Mouse (Mus musculus) forebrain, embryonic 15.5 days (tissue): ENCODE data around the gene Synj1. TPM values are rescaled to one million over a fixed set of nuclear protein-coding genes. Genes with fewer than 3 reads are reported as not detected.

Experiments
- ATAC-seq: fragments of 200-750 bp; cut with Nextera tagmentation; replicated peaks from 2 replicates; pipeline ENCODE4 v1.8.0; 2017; ENCODE audit warnings: mild to moderate bottlenecking, moderate TSS enrichment, moderate library complexity
- H3K27ac ChIP-seq: fragments of 300-500 bp; sonication (generic); replicated peaks from 2 replicates; pipeline ENCODE4 v1.5.1; 2015; ENCODE audit warnings: mild to moderate bottlenecking, inconsistent platforms
- H3K27me3 ChIP-seq: fragments of 300-500 bp; sonication (generic); 2 replicates; pipeline ENCODE4 v1.6.1; 2015; ENCODE audit warnings: inconsistent platforms
- H3K36me3 ChIP-seq: fragments of 300-500 bp; sonication (generic); 2 replicates; pipeline ENCODE4 v1.6.1; 2015; ENCODE audit warnings: mild to moderate bottlenecking, inconsistent platforms
- H3K4me1 ChIP-seq: fragments of 300-500 bp; sonication (generic); 2 replicates; pipeline ENCODE4 v1.6.1; 2015; ENCODE audit warnings: inconsistent platforms
- H3K4me2 ChIP-seq: fragments of 300-500 bp; sonication (generic); replicated peaks from 2 replicates; pipeline ENCODE4 v1.6.1; 2015; ENCODE audit warnings: mild to moderate bottlenecking, inconsistent platforms
- H3K4me3 ChIP-seq: fragments of 300-500 bp; sonication (generic); 2 replicates; pipeline ENCODE4 v1.5.1; 2015; ENCODE audit warnings: mild to moderate bottlenecking, inconsistent platforms
- H3K9ac ChIP-seq: fragments of 300-500 bp; sonication (generic); replicated peaks from 2 replicates; pipeline ENCODE4 v1.6.1; 2015; ENCODE audit warnings: mild to moderate bottlenecking, inconsistent platforms
- H3K9me3 ChIP-seq: fragments of 300-500 bp; sonication (generic); 2 replicates; pipeline ENCODE4 v1.6.1; 2016; ENCODE audit warnings: inconsistent platforms
- WGBS: fragments of 180-500 bp; shearing (Covaris S2); methylation state at CpG from one replicate; pipeline ENCODE4 v1.1.7; 2015; ENCODE audit warnings: mixed read lengths; 5-methylcytosine and 5-hydroxymethylcytosine counted together
- polyA plus RNA-seq: library from polyadenylated mRNA; unstranded; fragments of >200 nt; fragmentation: Nextera tagmentation; extraction: Ambion mirVana; gene quantifications from 2 replicates; pipeline ENCODE4 v1.2.1, GENCODE M21; 2015

Gene Synj1
- polyA plus RNA-seq, 1 experiment from 2014 or later = 36.0 TPM

- Histone ChIP-seq H3K4me1 (no peaks in the 10 kb centered on the region), H3K9me3 (no peaks in the 10 kb centered on the region), H3K36me3 (peaks cover 86% of the 10 kb centered on the region), H3K4me2 (no peak overlapping the region), H3K9ac (no peak overlapping the region), H3K4me3 (no peak overlapping the region), H3K27me3 (no peaks in the 10 kb centered on the region), H3K27ac (no peak overlapping the region)
- 94% methylated on average over 4 of the region's 4 CpGs for WGBS
- no peak for ATAC-seq
Measured at GRCm38 (mm10) chr16:91030751-91031150, 19.6 kb upstream of the Synj1 start.

DNA sequence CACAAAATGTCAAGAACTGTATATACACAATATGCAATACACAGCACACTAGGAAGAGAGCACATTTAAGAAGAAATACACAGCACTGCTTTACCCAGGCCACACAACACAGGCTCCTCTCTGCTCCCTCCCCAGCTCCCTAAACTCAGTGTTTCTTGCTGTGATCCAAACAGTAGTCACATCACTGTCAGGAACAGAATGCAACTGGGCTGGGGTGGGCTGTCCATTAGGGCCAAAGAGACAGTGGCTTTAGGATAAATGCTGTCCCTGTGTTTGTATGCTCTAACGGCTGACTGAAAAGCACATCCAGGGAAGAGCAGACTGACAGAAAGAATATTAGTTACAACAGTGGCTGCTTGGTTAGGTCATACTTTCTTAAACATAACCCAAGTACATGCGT, 18.8 kb upstream of the Synj1 start:
- H3K36me3 ChIP-seq = peaks cover 87% of the 10 kb centered on the region
- H3K4me3 ChIP-seq = no peak overlapping the region
- no peak overlapping the region for H3K4me2 ChIP-seq
- H3K9ac ChIP-seq = no peak overlapping the region
- H3K9me3 ChIP-seq = no peaks in the 10 kb centered on the region
- no peak for ATAC-seq
- no peak overlapping the region for H3K27ac ChIP-seq
- no peaks in the 10 kb centered on the region for H3K4me1 ChIP-seq
- WGBS = 90% methylated on average over 2 of the region's 2 CpGs
- no peaks in the 10 kb centered on the region for H3K27me3 ChIP-seq

DNA sequence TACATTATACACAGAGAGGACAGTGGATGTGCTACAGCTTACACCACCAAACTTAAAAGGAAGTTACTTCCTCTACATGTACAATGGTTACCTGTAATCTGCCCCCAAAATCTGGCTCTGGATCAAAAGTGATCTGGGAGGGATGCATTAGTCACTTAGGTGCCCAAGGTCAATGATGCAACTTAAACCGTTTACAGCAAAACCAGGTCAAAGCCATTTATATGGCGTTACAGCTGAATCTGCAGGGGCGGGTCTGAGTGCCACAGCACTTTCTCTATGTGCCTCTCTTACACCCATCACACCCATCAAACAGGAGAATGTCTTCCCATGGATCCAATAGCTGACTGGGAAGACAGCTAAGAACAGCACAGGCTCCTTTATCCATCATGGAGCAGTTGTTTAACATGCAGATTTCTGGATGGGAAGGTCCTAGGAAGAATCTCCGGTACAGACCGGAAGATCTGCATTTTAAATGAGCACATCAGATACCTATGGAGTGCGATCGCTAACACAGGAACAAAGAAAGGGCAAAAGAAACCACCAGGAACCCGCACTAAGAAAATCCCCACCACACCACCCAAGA, 18.1 kb upstream of the Synj1 start:
- no peak overlapping the region for H3K4me2 ChIP-seq
- H3K27me3 ChIP-seq = no peaks in the 10 kb centered on the region
- no peaks in the 10 kb centered on the region for H3K4me1 ChIP-seq
- H3K4me3 ChIP-seq = no peak overlapping the region
- no peak for ATAC-seq
- H3K9me3 ChIP-seq = no peaks in the 10 kb centered on the region
- whole genome bisulfite sequencing = 88% methylated on average over 8 of the region's 8 CpGs
- peaks cover 88% of the 10 kb centered on the region for H3K36me3 ChIP-seq
- H3K27ac ChIP-seq = no peak overlapping the region
- no peak overlapping the region for H3K9ac ChIP-seq

DNA sequence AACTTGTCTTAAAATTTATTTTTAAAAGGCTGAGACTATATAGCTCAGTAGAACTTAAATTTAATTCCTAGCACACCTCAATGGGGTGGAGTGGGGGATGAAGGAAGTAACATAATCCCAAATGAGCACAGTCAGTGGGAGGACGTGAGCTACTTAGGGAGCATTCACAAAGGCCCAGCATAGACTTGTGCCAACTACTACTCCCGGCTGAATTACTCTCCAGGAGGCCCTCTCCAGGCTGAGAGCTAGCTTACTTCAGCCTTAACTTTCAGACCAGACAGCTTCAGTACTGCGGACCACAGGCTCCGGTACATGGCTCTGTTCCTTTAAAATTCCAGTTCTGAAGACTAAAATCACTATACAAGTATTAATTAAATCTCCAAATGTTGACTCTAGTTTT, 15.2 kb upstream of the Synj1 start:
- no peak overlapping the region for H3K9ac ChIP-seq
- no peaks in the 10 kb centered on the region for H3K27me3 ChIP-seq
- H3K4me2 ChIP-seq = no peak overlapping the region
- no peak overlapping the region for H3K4me3 ChIP-seq
- H3K4me1 ChIP-seq = no peaks in the 10 kb centered on the region
- no peak overlapping the region for H3K27ac ChIP-seq
- peaks cover 86% of the 10 kb centered on the region for H3K36me3 ChIP-seq
- WGBS = 77% methylated on average over 4 of the region's 4 CpGs
- H3K9me3 ChIP-seq = no peaks in the 10 kb centered on the region
- no peak for ATAC-seq

GRCm38 (mm10) chr16:91023384-91023783, 12.3 kb upstream of the Synj1 start:
- H3K4me1 ChIP-seq = no peaks in the 10 kb centered on the region
- no peaks in the 10 kb centered on the region for H3K9me3 ChIP-seq
- H3K9ac ChIP-seq = no peak overlapping the region
- H3K36me3 ChIP-seq = peaks cover 94% of the 10 kb centered on the region
- H3K4me3 ChIP-seq = no peak overlapping the region
- no peak overlapping the region for H3K27ac ChIP-seq
- no peak for ATAC-seq
- no peaks in the 10 kb centered on the region for H3K27me3 ChIP-seq
- no peak overlapping the region for H3K4me2 ChIP-seq
- WGBS = 89% methylated on average over 1 of the region's 1 CpGs

GRCm38 (mm10) chr16:91020842-91021483, 9.9 kb upstream of the Synj1 start:
- no peak overlapping the region for H3K27ac ChIP-seq
- ATAC-seq = no peak
- H3K4me2 ChIP-seq = no peak overlapping the region
- H3K4me1 ChIP-seq = no peaks in the 10 kb centered on the region
- no peaks in the 10 kb centered on the region for H3K27me3 ChIP-seq
- 94% methylated on average over 10 of the region's 10 CpGs for WGBS
- H3K36me3 ChIP-seq = peaks cover 89% of the 10 kb centered on the region
- no peak overlapping the region for H3K4me3 ChIP-seq
- H3K9ac ChIP-seq = no peak overlapping the region
- no peaks in the 10 kb centered on the region for H3K9me3 ChIP-seq

GRCm38 (mm10) chr16:91019476-91019875, 8.4 kb upstream of the Synj1 start:
- Histone ChIP-seq H3K4me2 (no peak overlapping the region), H3K4me1 (no peaks in the 10 kb centered on the region), H3K27me3 (no peaks in the 10 kb centered on the region), H3K36me3 (peaks cover 86% of the 10 kb centered on the region), H3K4me3 (no peak overlapping the region), H3K9me3 (no peaks in the 10 kb centered on the region), H3K9ac (no peak overlapping the region), H3K27ac (no peak overlapping the region)
- ATAC-seq = no peak
- WGBS = 95% methylated on average over 4 of the region's 4 CpGs

DNA sequence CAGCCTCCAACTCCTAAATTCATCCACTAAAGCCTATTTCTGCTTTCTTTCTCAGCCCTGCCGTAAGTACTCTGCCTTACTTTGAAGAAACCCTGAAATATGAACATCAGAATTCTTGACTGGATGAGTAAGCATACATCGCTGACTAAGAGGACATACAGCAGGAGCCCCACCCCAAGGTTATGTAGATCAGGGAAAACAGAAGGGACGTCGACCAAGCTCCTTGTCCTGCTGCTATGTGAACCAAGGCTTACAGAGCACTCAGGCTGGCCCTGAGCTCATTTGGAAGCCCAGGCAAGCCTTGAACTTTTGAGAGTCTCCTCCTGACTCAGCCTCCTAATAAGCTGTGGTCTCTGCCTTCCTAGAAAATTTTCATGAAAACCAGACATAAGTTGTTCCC, 4.7 kb upstream of the Synj1 start:
- H3K4me1 ChIP-seq = peaks cover 7% of the 10 kb centered on the region
- H3K36me3 ChIP-seq = peaks cover 67% of the 10 kb centered on the region
- no peaks in the 10 kb centered on the region for H3K9me3 ChIP-seq
- no peak overlapping the region for H3K4me3 ChIP-seq
- no peak for ATAC-seq
- WGBS = 86% methylated on average over 4 of the region's 4 CpGs
- no peak overlapping the region for H3K27ac ChIP-seq
- no peaks in the 10 kb centered on the region for H3K27me3 ChIP-seq
- no peak overlapping the region for H3K4me2 ChIP-seq
- no peak overlapping the region for H3K9ac ChIP-seq

- Histone ChIP-seq H3K9ac (peak overlapping the region; percentile 73), H3K9me3 (no peaks in the 10 kb centered on the region), H3K4me1 (peaks cover 19% of the 10 kb centered on the region), H3K4me2 (peak overlapping the region; percentile 59), H3K4me3 (peak overlapping the region; percentile 97), H3K27ac (peak overlapping the region; percentile 96), H3K27me3 (no peaks in the 10 kb centered on the region), H3K36me3 (peaks cover 34% of the 10 kb centered on the region)
- 30% methylated on average over 3 of the region's 3 CpGs for WGBS
- no peak for ATAC-seq
Measured at GRCm38 (mm10) chr16:91011847-91012246, 739 bp upstream of the Synj1 start.

GRCm38 (mm10) chr16:91010581-91011020, 507 bp downstream of the Synj1 start:
- H3K9ac ChIP-seq = peak overlapping the region; percentile 73
- H3K9me3 ChIP-seq = no peaks in the 10 kb centered on the region
- no peaks in the 10 kb centered on the region for H3K27me3 ChIP-seq
- ATAC-seq = no peak; the same call in none of the 2 replicates
- H3K4me3 ChIP-seq = peak overlapping the region; percentile 97
- H3K36me3 ChIP-seq = peaks cover 26% of the 10 kb centered on the region
- WGBS = under 1% methylated on average over 42 of the region's 42 CpGs
- H3K27ac ChIP-seq = peak overlapping the region; percentile 96
- H3K4me2 ChIP-seq = peak overlapping the region; percentile 59
- peaks cover 19% of the 10 kb centered on the region for H3K4me1 ChIP-seq

DNA sequence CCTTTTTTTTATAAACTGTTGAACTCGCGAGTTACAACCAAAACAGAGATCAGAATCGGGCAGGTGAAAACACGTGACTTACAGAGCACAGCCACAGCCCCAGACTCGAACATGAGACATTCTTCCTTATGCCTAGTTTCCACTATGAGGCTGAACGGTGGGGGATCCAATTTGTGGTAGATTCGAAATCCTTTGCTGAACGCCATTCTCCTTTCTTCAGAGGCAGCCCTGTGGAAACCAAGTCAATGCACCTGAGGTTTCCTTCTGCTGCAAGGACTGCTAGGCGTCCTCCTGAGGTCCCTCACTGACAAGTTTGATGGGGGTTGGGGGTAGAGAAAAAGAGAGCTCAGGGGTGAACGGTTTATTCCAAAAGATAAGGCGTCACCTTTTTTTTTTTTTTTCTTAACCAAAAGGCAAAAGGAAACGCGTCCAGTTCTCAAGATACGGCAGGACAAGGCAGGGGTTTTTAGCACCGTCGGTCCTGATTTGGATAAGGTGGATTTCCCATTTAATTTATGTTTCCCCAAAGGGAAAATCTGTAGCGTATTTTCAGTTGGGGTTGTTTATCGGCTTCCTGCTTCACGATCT, 1.1 kb downstream of the Synj1 start:
- Histone ChIP-seq H3K4me3 (peak overlapping the region; percentile 97), H3K36me3 (peaks cover 21% of the 10 kb centered on the region), H3K4me2 (peak overlapping the region; percentile 59), H3K27me3 (no peaks in the 10 kb centered on the region), H3K4me1 (peaks cover 19% of the 10 kb centered on the region), H3K9ac (peak overlapping the region; percentile 73), H3K9me3 (no peaks in the 10 kb centered on the region), H3K27ac (peak overlapping the region; percentile 96)
- WGBS = under 1% methylated on average over 19 of the region's 19 CpGs
- no peak for ATAC-seq

DNA sequence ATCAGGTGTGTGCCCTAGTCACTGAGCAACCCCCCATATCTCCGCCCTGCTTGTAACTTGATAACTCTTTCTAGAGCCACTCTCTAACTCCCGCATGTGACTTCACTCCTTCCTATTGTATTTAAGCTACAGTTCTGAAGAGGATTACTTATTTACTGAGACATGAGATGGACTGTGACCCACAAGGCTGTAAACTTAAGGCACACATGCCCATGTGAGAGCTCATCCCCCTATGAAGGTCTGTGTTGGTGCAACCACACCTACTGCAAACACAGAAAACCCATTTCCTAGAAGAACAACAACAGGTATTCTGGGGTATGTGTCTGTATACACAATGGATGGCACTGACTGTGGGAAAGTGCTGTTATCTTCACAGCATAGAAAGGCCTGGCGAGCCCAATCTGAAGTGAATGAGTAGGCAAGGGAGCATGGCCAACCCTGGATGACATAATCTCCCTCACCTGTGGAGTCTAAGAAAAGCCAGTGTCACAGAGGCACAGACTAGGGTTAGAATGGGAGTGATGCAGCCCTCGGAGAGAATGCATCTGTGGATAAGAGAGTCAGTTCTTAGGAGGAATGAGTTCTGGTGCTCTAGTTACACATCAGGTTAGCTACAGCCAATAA, 6.1 kb downstream of the Synj1 start:
- Histone ChIP-seq H3K4me2 (no peak overlapping the region), H3K4me1 (peaks cover 11% of the 10 kb centered on the region), H3K27me3 (no peaks in the 10 kb centered on the region), H3K9me3 (no peaks in the 10 kb centered on the region), H3K4me3 (no peak overlapping the region), H3K36me3 (peaks cover 5% of the 10 kb centered on the region; the same call in 1 of the 2 replicates), H3K9ac (no peak overlapping the region), H3K27ac (no peak overlapping the region)
- ATAC-seq = no peak
- WGBS = 86% methylated on average over 4 of the region's 4 CpGs
